Mouse (Mus musculus) embryonic facial prominence, embryonic 11.5 days (tissue): Measurements from ENCODE around the gene Capn9. TPM values are rescaled to one million over a fixed set of nuclear protein-coding genes. Genes with fewer than 3 reads are reported as not detected.
A peak's percentile ranks its signal among the peaks of the same experiment; 100 is the strongest.

Experiments
- ATAC-seq: fragments of 200-750 bp; cut with Nextera tagmentation; replicated peaks from 2 replicates; pipeline ENCODE4 v1.8.0; 2017; ENCODE audit warnings: low read depth; ENCODE audit not compliant: insufficient number of reproducible peaks, low FRiP score, low TSS enrichment
- DNase-seq: peaks from one replicate; pipeline ENCODE4 v3.0.0-alpha.2; 2015; ENCODE audit warnings: low spot score
- H3K27ac ChIP-seq: fragments of 300-500 bp; sonication (generic); replicated peaks from 2 replicates; pipeline ENCODE4 v1.5.1; 2014; ENCODE audit warnings: mild to moderate bottlenecking, low read depth, low read length, control low read depth
- H3K27me3 ChIP-seq: fragments of 300-500 bp; sonication (generic); 2 replicates; pipeline ENCODE4 v1.6.1; 2014; ENCODE audit warnings: mild to moderate bottlenecking, low read length, moderate library complexity, mixed read lengths; ENCODE audit not compliant: control insufficient read depth, insufficient read depth
- H3K36me3 ChIP-seq: fragments of 300-500 bp; sonication (generic); replicated peaks from 2 replicates; pipeline ENCODE4 v1.6.1; 2014; ENCODE audit warnings: low read depth, mild to moderate bottlenecking, low read length, moderate library complexity, mixed read lengths; ENCODE audit not compliant: control insufficient read depth, insufficient read depth
- H3K4me1 ChIP-seq: fragments of 300-500 bp; sonication (generic); 2 replicates; pipeline ENCODE4 v1.6.1; 2014; ENCODE audit warnings: low read length, mixed read lengths; ENCODE audit not compliant: control insufficient read depth, insufficient read depth
- H3K4me2 ChIP-seq: fragments of 300-500 bp; sonication (generic); 2 replicates; pipeline ENCODE4 v1.6.1; 2014; ENCODE audit warnings: low read depth, mild to moderate bottlenecking, control low read depth, low read length, moderate library complexity
- H3K4me3 ChIP-seq: fragments of 300-500 bp; sonication (generic); 2 replicates; pipeline ENCODE4 v1.5.1; 2014; ENCODE audit warnings: low read depth, low read length, control low read depth
- H3K9ac ChIP-seq: fragments of 300-500 bp; sonication (generic); replicated peaks from 2 replicates; pipeline ENCODE4 v1.6.1; 2014; ENCODE audit warnings: mild to moderate bottlenecking, control low read depth, low read length
- H3K9me3 ChIP-seq: fragments of 300-500 bp; sonication (generic); replicated peaks from 2 replicates; pipeline ENCODE4 v1.6.1; 2016; ENCODE audit warnings: mild to moderate bottlenecking, low read length, inconsistent platforms, mixed read lengths; ENCODE audit not compliant: control insufficient read depth
- WGBS: fragments of 180-500 bp; shearing (Covaris S2); extraction: QIAGEN DNeasy Blood & Tissue Kit; methylation state at CpG from one replicate; pipeline ENCODE4 v1.1.7; 2014; 5-methylcytosine and 5-hydroxymethylcytosine counted together
- polyA plus RNA-seq: library from polyadenylated mRNA; unstranded; fragments of >200 nt; fragmentation: Nextera tagmentation; extraction: Ambion mirVana; gene quantifications from 2 replicates; pipeline ENCODE4 v1.2.1, GENCODE M21; 2014

The Capn9 gene
- polyA plus RNA-seq, 1 experiment from 2014 or later = not detected

DNA sequence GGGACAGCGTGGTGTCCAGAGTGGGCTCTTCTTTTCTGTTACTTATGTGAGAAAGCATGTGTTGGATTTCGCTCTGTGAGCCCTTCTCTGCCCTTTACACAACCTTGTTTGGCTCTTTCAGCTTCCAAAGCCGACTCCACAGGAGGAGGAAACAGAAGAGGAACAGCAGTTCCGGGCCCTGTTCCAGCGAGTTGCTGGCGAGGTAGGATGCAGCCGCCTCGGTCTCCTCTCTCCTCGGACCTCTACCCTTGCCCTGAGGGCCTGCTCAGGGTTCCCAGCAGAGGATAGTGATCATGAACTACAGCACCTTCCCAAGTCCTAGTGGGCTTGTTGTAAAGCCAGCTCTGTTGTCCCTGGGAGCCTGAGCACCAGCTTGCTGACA lies 33.1 kb downstream of the Capn9 start:
- Histone ChIP-seq H3K9me3 (no peaks in the 10 kb centered on the region), H3K4me1 (no peaks in the 10 kb centered on the region), H3K27ac (no peak overlapping the region), H3K27me3 (no peaks in the 10 kb centered on the region), H3K4me3 (no peak overlapping the region), H3K9ac (no peak overlapping the region), H3K36me3 (no peaks in the 10 kb centered on the region), H3K4me2 (no peak overlapping the region)
- DNase-seq (no peak), ATAC-seq (no peak)
- 83% methylated on average over 9 of the region's 9 CpGs for WGBS

DNA sequence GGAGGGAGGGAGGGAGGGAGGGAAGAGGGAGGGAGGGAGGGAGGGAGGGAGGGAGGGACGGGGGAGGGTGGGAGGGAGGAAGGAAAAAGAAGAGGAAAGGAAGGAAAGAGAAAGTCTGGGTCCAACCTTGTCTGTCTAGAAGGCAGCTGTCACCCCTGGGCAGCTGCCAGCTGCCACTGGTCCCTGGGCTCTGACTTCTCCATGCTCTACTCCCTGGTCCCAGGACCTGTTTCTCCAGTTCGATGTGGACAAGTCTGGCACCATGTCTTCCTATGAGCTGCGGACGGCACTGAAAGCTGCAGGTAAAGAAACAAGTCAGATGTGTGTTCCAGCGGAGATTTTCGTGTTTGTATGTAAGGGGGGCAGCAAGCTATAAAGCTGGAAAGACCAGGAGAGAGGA lies 38.4 kb downstream of the Capn9 start:
- H3K4me3 ChIP-seq = no peak overlapping the region
- H3K27ac ChIP-seq = no peak overlapping the region
- no peaks in the 10 kb centered on the region; the same call in 1 of the 2 replicates for H3K27me3 ChIP-seq
- no peak for DNase-seq
- H3K4me1 ChIP-seq = no peaks in the 10 kb centered on the region
- no peaks in the 10 kb centered on the region for H3K36me3 ChIP-seq
- ATAC-seq = no peak
- H3K9me3 ChIP-seq = no peaks in the 10 kb centered on the region
- no peak overlapping the region for H3K9ac ChIP-seq
- H3K4me2 ChIP-seq = no peak overlapping the region
- 80% methylated on average over 5 of the region's 6 CpGs for WGBS

DNA sequence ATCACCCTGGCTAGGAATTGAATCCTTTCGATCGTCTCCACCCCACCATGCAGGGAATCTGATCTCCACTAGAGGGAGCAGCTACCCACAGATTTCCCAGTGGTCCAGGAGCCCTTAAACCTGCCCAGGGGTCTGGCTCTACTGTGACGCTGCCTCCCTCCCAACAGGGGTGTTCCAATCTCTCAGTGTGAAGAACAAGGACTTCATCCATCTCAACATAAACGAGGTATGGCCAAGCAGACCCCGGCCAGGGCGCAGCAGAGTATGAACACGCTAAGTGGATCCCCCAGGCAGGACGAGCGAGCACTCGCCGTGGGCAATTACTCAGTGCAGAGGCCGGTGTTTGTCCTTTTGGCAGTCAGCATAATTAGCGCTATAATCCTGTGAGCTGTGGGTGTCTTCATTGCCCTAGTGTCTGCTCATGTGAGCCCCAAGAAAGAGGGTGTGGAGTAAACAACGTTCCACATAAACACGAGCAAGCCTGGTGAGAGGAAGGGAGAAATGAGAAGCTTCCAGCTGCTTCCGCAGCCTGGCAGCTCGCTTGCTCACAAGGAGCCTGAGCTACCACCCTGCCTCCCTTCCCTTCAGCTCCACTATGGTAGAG lies 41.5 kb downstream of the Capn9 start:
- Histone ChIP-seq H3K4me2 (peak overlapping the region; percentile 62), H3K4me3 (peak overlapping the region; percentile 27)

DNA sequence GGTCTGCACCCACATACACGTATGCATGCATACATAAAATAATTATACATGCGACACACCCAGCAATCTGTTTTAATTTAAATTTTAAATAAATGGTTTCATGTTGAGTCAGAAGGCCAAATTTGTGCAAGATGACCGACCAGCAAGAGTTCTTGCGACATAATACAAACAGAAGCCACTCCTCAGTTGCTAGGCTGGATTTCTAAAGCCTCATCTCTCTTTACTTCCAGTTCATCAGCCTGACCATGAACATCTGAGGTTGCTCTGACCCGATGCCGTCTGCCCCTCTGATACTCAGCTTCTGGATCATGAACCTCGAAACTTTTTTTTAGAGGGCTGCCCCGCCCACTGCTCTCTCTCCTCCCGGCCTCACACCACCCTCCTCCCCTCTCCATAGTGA lies 42.3 kb downstream of the Capn9 start:
- 68% methylated on average over 9 of the region's 9 CpGs for WGBS
- Histone ChIP-seq H3K36me3 (no peaks in the 10 kb centered on the region), H3K4me3 (no peak overlapping the region), H3K9ac (no peak overlapping the region), H3K27me3 (no peaks in the 10 kb centered on the region; the same call in 1 of the 2 replicates), H3K4me2 (no peak overlapping the region), H3K9me3 (no peaks in the 10 kb centered on the region), H3K4me1 (no peaks in the 10 kb centered on the region), H3K27ac (no peak overlapping the region)
- DNase-seq (no peak), ATAC-seq (no peak)

More for the DNA sequence above, 41.5 kb downstream of the Capn9 start:
- H3K27ac ChIP-seq = no peak overlapping the region
- no peaks in the 10 kb centered on the region for H3K36me3 ChIP-seq
- H3K27me3 ChIP-seq = no peaks in the 10 kb centered on the region; the same call in 1 of the 2 replicates
- H3K9ac ChIP-seq = peak overlapping the region; percentile 29
- no peaks in the 10 kb centered on the region for H3K4me1 ChIP-seq
- DNase-seq = peak; percentile 84
- WGBS = 14% methylated on average over 17 of the region's 17 CpGs
- ATAC-seq = peak; percentile 79
- H3K9me3 ChIP-seq = no peaks in the 10 kb centered on the region

DNA sequence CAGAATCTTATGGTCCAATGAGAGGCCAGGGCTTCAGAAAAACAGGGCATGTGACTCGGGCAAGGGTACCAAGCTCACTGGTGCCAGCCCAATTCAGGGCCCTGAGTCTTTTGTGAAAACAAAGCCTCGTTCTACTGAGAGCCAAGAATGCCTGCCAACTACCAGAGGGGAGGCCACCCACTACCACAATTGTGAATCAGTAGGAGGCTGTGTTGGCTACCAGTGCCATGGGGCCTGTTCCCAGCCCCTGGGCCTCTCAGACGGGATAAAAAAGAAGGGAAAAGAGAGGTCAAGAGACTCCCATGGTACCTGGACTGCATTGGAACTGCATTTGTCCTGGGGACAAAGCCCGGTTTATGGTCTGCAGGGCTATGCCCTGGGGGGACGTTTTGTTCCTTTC lies 45.3 kb downstream of the Capn9 start:
- no peak overlapping the region for H3K4me2 ChIP-seq
- WGBS = 58% methylated on average over 5 of the region's 5 CpGs
- H3K27me3 ChIP-seq = no peaks in the 10 kb centered on the region; the same call in 1 of the 2 replicates
- H3K4me1 ChIP-seq = no peaks in the 10 kb centered on the region
- H3K4me3 ChIP-seq = no peak overlapping the region
- no peaks in the 10 kb centered on the region for H3K36me3 ChIP-seq
- no peaks in the 10 kb centered on the region for H3K9me3 ChIP-seq
- H3K27ac ChIP-seq = no peak overlapping the region
- ATAC-seq = no peak
- no peak overlapping the region for H3K9ac ChIP-seq
- DNase-seq = no peak

DNA sequence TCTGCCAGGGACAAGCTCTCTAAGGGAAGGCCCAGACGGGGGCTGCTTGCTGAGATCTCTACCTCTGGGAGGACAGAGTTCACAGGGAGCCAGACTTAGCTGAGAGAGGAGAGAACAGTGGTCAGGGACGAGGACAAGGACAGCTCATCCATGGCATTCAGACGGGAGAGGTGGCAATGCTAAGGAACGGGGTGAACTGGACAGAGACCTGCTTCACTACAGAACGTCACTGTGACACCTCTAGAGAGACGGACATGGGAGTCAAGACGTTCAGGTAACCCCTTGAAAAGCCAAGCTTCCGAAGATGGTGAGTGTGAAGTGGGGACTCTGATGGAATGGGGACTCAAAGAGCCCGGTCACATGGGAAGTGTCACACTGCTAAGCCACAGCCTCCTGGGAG lies 50.3 kb downstream of the Capn9 start:
- DNase-seq = no peak
- no peak overlapping the region for H3K9ac ChIP-seq

DNA sequence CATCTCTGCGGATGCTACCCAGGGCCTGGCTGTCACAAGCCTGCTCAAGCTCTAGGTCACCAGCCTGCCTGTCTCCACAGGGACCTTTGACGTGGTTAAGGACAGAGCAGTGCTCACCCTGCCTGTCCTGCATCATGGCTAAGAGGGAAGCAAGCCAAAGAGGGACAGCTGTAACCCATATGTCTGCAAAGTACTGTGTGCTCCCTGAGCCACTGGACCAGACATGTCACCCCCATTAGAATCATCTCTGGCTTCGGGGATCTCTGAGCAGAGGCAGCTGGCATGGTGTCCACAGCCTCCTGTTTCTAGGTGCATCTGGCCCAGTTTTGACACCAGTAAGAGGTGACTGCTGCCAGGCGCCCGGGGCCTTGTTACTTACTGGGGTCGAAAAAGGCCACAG lies 54.6 kb downstream of the Capn9 start:
- ATAC-seq = no peak
- H3K9me3 ChIP-seq = no peaks in the 10 kb centered on the region
- DNase-seq = no peak
- H3K27ac ChIP-seq = no peak overlapping the region
- no peaks in the 10 kb centered on the region for H3K4me1 ChIP-seq
- 82% methylated on average over 6 of the region's 6 CpGs for WGBS
- H3K4me2 ChIP-seq = no peak overlapping the region
- no peaks in the 10 kb centered on the region for H3K36me3 ChIP-seq
- H3K27me3 ChIP-seq = no peaks in the 10 kb centered on the region
- no peak overlapping the region for H3K9ac ChIP-seq
- H3K4me3 ChIP-seq = no peak overlapping the region

More for the DNA sequence above, 50.3 kb downstream of the Capn9 start:
- no peaks in the 10 kb centered on the region for H3K27me3 ChIP-seq
- H3K27ac ChIP-seq = no peak overlapping the region
- H3K4me2 ChIP-seq = no peak overlapping the region
- no peaks in the 10 kb centered on the region for H3K4me1 ChIP-seq
- no peaks in the 10 kb centered on the region for H3K9me3 ChIP-seq
- no peak for ATAC-seq
- H3K36me3 ChIP-seq = no peaks in the 10 kb centered on the region
- WGBS = 86% methylated on average over 9 of the region's 9 CpGs
- no peak overlapping the region for H3K4me3 ChIP-seq

DNA sequence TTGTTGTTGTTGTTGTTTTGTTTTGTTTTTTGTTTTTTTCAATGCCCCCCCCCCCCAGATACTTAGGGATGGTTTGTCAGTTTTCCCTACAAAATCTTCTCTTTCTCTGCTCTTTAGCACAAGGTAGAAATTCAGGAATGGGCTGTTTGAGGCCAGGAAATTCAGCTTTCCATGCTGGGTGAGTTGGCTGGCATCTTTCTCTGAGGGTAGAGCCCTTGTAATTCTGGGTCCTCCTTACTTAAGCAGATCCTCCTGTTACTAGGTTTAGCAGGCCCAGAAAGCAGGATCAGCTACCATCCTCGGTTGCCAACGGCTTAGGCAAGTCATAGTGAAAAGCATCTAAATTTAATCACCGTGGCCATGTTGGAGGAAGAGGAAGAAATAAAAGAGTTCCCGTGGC lies 55.0 kb downstream of the Capn9 start:
- Histone ChIP-seq H3K4me3 (no peak overlapping the region), H3K9me3 (no peaks in the 10 kb centered on the region), H3K27me3 (no peaks in the 10 kb centered on the region), H3K27ac (no peak overlapping the region), H3K4me2 (no peak overlapping the region), H3K9ac (no peak overlapping the region), H3K36me3 (no peaks in the 10 kb centered on the region; the same call in 1 of the 2 replicates), H3K4me1 (no peaks in the 10 kb centered on the region)
- no peak for ATAC-seq
- WGBS = 85% methylated on average over 4 of the region's 4 CpGs
- no peak for DNase-seq
